Mouse (Mus musculus) heart, embryonic 14.5 days (tissue): ENCODE data around the gene Hsd11b2. TPM values are rescaled to one million over a fixed set of nuclear protein-coding genes. Genes with fewer than 3 reads are reported as not detected.
A peak's percentile ranks its signal among the peaks of the same experiment; 100 is the strongest.

Experiments used
- ATAC-seq: fragments of 200-750 bp; cut with Nextera tagmentation; 2 replicates; pipeline ENCODE4 v1.8.0; 2017; ENCODE audit warnings: low read depth, moderate TSS enrichment; ENCODE audit not compliant: insufficient number of reproducible peaks, insufficient read depth, low FRiP score
- H3K27ac ChIP-seq, 2 experiments: fragments of 200-500 bp in 1 of 2; fragments of 300-500 bp in 1 of 2; sonication (generic) in 1 of 2; replicated peaks in 1 of 2; 2 replicates each; pipeline ENCODE4 v1.5.1; 2012 to 2014; ENCODE audit warnings: low read depth in 2 of 2, low read length in 2 of 2, control low read depth in 1 of 2, mild to moderate bottlenecking in 1 of 2, mixed read lengths in 1 of 2; ENCODE audit not compliant: control insufficient read depth in 1 of 2, insufficient read depth in 1 of 2
- H3K27me3 ChIP-seq: fragments of 300-500 bp; sonication (generic); 2 replicates; pipeline ENCODE4 v1.6.1; 2014; ENCODE audit warnings: mild to moderate bottlenecking, low read length, control low read depth; ENCODE audit not compliant: control insufficient read depth, insufficient read depth
- H3K36me3 ChIP-seq: fragments of 300-500 bp; sonication (generic); 2 replicates; pipeline ENCODE4 v1.6.1; 2014; ENCODE audit warnings: mild to moderate bottlenecking, control low read depth, low read length, mixed read lengths; ENCODE audit not compliant: control insufficient read depth, insufficient read depth
- H3K4me1 ChIP-seq, 2 experiments: fragments of 200-500 bp in 1 of 2; fragments of 300-500 bp in 1 of 2; sonication (generic) in 1 of 2; 2 replicates each; pipeline ENCODE4 v1.6.1; 2012 to 2014; ENCODE audit warnings: low read length in 2 of 2, control low read depth in 1 of 2, mixed read lengths in 1 of 2; ENCODE audit not compliant: control insufficient read depth in 2 of 2, insufficient read depth in 2 of 2
- H3K4me2 ChIP-seq: fragments of 300-500 bp; sonication (generic); 2 replicates; pipeline ENCODE4 v1.6.1; 2014; ENCODE audit warnings: mild to moderate bottlenecking, low read length
- H3K4me3 ChIP-seq, 2 experiments: fragments of 200-500 bp in 1 of 2; fragments of 300-500 bp in 1 of 2; sonication (generic) in 1 of 2; 2 replicates each; pipeline ENCODE4 v1.5.1; 2012 to 2014; ENCODE audit warnings: low read length in 2 of 2, mild to moderate bottlenecking in 2 of 2, control low read depth in 1 of 2, low read depth in 1 of 2, moderate library complexity in 1 of 2; ENCODE audit not compliant: control insufficient read depth in 1 of 2, insufficient read depth in 1 of 2
- H3K9ac ChIP-seq: fragments of 300-500 bp; sonication (generic); 2 replicates; pipeline ENCODE4 v1.6.1; 2014; ENCODE audit warnings: mild to moderate bottlenecking, low read length
- H3K9me3 ChIP-seq: fragments of 300-500 bp; sonication (generic); 2 replicates; pipeline ENCODE4 v1.6.1; 2016; ENCODE audit warnings: low read length, control low read depth; ENCODE audit not compliant: control insufficient read depth
- WGBS: fragments of 180-500 bp; shearing (Covaris S2); extraction: QIAGEN DNeasy Blood & Tissue Kit; methylation state at CpG from one replicate; pipeline ENCODE4 v1.1.7; 2014; 5-methylcytosine and 5-hydroxymethylcytosine counted together
- polyA plus RNA-seq: library from polyadenylated mRNA; unstranded; fragments of >200 nt; fragmentation: Nextera tagmentation; extraction: Ambion mirVana; gene quantifications from 2 replicates; pipeline ENCODE4 v1.2.1, GENCODE M21; 2014

Gene Hsd11b2
- 0.46 and 0.59 TPM in 2 replicates for polyA plus RNA-seq

DNA sequence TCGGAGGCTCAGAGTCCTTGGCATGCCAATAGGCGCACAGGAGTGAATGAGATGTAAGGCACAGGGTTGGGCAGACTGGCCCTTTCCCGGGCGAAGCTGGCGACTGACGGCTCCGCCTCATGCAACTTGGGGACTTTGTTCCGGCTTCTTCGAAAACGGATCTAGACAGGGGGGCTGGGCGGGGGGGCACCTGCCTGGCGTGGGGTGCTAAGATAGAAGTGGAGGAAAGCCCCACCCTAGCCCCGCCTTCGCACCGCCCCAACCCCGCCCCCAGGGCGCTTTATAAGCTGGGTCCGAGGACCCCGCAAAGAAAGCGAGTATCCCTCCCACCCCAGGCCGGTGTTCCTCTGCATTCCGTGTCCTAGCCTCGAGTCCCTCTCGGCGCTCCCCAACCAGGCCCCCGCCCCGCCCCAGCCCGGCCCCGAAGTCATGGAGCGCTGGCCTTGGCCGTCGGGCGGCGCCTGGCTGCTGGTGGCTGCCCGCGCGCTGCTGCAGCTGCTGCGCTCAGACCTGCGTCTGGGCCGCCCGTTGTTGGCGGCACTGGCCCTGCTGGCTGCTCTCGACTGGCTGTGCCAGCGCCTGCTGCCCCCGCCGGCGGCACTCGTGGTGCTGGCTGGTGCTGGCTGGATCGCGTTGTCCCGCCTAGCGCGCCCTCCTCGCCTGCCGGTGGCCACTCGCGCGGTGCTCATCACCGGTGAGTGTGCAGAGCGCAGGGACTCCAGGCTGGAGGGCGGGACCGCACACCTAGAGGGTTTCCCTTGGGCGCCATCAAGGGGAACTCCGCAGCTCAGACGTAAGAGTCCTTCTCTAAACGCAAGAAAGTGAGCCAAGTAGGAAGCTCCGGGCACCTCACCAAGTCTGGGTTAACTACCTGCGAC, at the start of gene Hsd11b2:
Gene Hsd11b2, plus strand, starts transcription at position 320 of the 878 bp plus-strand sequence.
- Histone ChIP-seq H3K4me2 (peak within 1 kb of the TSS; percentile 98), H3K4me1 (peaks cover 13 to 24% of the 10 kb centered on the region in 2 experiments; a peak in 3 of 4 replicates), H3K27me3 (peaks cover 35% of the 10 kb centered on the region), H3K36me3 (peaks cover 16% of the 10 kb centered on the region), H3K9me3 (no peaks in the 10 kb centered on the region), H3K4me3 (peak within 1 kb of the TSS; percentile 49 to 58), H3K9ac (peak within 1 kb of the TSS; percentile 68), H3K27ac (no peak within 1 kb of the TSS)
- ATAC-seq, result no peak
- WGBS, result under 1% methylated on average over 57 of the region's 68 CpGs

DNA sequence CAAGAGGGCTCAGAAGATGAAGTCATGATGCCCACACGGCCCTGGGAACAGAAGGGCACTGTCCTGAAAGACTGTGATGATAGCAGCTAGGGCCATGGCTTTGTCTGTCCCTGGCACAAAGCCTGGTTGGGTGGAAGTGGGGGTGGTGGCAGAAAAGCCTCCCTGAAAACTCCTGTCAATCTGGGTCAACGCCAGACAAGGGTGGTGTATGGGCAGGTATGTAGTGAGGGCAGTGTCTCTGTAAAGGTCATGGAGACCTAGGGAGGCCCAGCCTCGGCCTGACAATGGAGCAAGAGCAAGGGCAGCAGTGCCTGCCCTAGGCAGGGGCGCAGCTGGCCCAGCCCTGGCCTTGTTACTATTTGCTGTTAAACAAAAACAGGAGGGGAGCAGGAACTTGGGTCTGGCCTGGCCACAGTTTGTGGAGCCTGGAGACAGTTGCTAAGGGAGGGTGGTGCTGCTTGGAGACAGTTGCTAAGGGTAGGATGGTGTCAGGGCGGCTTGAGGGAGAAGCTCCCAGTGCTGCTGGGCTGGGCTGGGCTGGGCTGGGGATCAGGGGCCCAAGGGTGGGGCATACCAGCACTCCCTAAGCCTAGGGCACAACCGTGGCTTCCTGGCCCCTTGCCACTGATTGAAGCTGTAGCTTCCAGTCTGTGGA, 49.4 kb upstream of the Hsd11b2 start:
- H3K9ac ChIP-seq, result no peak overlapping the region

DNA sequence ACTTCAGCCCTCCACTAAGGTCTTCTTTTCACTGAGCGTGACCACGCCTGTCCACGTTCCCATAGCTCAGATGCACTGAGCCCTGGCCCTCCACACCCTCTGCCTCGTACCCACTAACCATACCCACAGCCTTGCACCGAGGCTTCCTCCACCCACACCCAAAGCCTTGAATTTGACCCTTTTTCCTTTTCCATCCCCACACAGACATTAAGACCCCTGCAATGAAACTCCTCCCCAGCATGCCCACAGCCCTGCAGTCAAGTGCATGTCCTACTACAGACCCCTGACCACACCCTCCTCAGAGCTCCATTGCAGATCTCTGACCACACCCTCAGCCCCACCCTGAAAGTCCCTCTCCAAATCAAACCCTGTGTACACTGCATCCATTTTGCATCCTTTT, 48.7 kb upstream of the Hsd11b2 start:
- Histone ChIP-seq H3K36me3 (peaks cover 7% of the 10 kb centered on the region; the same call in 1 of the 2 replicates), H3K9me3 (no peaks in the 10 kb centered on the region), H3K4me2 (no peak overlapping the region), H3K4me3 (no peak overlapping the region), H3K4me1 (peaks cover 21 to 33% of the 10 kb centered on the region in 2 experiments), H3K27me3 (0 out of 2 replicates have a peak, but pooled peaks cover 3% of the 10 kb centered on the region), H3K9ac (no peak overlapping the region), H3K27ac (no peak overlapping the region)
- no peak for ATAC-seq
- 89% methylated on average over 5 of the region's 5 CpGs for WGBS

More for the DNA sequence above, 49.4 kb upstream of the Hsd11b2 start:
- Histone ChIP-seq H3K36me3 (peaks cover 7% of the 10 kb centered on the region; the same call in 1 of the 2 replicates), H3K4me1 (peaks cover 17 to 27% of the 10 kb centered on the region in 2 experiments), H3K4me2 (no peak overlapping the region), H3K27ac (no peak overlapping the region), H3K27me3 (0 out of 2 replicates have a peak, but pooled peaks cover 3% of the 10 kb centered on the region), H3K4me3 (no peak overlapping the region), H3K9me3 (no peaks in the 10 kb centered on the region)
- ATAC-seq, result no peak
- WGBS, result 48% methylated on average over 6 of the region's 6 CpGs

DNA sequence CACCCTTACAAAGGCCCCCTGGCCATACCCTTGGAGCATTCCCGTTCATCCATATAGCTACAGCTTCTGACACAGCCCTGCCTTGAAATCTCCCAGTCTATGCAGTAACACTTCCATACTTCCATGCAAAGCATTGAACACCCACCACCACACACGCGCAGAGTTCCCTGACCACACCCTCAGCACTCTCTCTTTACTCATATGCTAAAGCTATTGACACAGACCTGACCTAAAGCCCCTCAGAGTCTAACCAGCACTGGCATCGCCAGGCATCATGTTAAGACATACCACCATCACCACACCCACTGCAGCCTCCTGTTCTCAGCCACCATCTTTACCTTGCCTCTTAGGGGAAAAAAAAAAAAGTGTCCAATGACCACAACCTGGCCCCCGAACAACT, 48.3 kb upstream of the Hsd11b2 start:
- H3K27ac ChIP-seq, result no peak overlapping the region
- 0 out of 2 replicates have a peak, but pooled peaks cover 3% of the 10 kb centered on the region for H3K27me3 ChIP-seq
- peaks cover 7% of the 10 kb centered on the region; the same call in 1 of the 2 replicates for H3K36me3 ChIP-seq
- no peak overlapping the region for H3K9ac ChIP-seq
- no peak overlapping the region; the same call in 1 of the 2 replicates for H3K4me2 ChIP-seq
- no peaks in the 10 kb centered on the region for H3K9me3 ChIP-seq
- no peak overlapping the region for H3K4me3 ChIP-seq
- 85% methylated on average over 5 of the region's 5 CpGs for WGBS
- no peak for ATAC-seq
- H3K4me1 ChIP-seq, result peaks cover 25 to 37% of the 10 kb centered on the region in 2 experiments

DNA sequence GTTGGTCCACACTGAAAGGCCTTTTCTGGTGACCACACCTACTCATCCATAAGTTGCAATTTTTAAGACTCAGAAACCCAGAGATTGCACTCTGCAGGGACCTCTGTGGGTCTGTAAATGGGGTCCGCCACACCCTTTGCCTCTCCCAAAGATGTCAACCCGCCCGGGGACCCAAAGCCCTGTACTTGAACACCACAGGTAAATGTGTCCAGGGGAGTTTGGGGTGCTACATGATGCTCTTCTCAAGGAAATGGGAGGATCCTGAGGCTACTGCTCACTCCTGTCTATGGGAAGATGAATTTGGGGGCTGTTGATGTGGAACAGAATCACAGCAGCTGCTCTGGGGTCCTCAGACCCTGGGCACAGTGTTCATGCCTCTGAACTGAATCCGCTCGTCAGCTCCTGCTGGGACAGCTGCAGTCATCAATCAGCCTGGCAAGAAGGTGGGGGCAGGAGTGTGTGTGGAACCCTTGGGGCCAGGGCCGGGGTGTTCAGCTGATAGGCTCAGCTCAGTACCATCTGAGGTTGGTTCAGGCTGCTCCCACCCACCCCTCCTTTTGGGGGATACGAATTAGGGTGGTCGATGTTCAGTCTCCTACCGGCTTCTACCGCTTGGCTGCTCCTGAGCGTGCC, 47.8 kb upstream of the Hsd11b2 start:
- peaks cover 26 to 38% of the 10 kb centered on the region in 2 experiments for H3K4me1 ChIP-seq
- no peak; the same call in 1 of the 2 replicates for ATAC-seq
- peak overlapping the region; percentile 66 for H3K9ac ChIP-seq
- 22% methylated on average over 11 of the region's 11 CpGs for WGBS
- peaks cover 11% of the 10 kb centered on the region; the same call in 1 of the 2 replicates for H3K36me3 ChIP-seq
- peak overlapping the region; percentile 64 for H3K4me2 ChIP-seq
- no peak overlapping the region for H3K27ac ChIP-seq
- H3K27me3 ChIP-seq, result 0 out of 2 replicates have a peak, but pooled peaks cover 3% of the 10 kb centered on the region
- H3K9me3 ChIP-seq, result no peaks in the 10 kb centered on the region
- H3K4me3 ChIP-seq, result peak overlapping the region; percentile 33 to 38

DNA sequence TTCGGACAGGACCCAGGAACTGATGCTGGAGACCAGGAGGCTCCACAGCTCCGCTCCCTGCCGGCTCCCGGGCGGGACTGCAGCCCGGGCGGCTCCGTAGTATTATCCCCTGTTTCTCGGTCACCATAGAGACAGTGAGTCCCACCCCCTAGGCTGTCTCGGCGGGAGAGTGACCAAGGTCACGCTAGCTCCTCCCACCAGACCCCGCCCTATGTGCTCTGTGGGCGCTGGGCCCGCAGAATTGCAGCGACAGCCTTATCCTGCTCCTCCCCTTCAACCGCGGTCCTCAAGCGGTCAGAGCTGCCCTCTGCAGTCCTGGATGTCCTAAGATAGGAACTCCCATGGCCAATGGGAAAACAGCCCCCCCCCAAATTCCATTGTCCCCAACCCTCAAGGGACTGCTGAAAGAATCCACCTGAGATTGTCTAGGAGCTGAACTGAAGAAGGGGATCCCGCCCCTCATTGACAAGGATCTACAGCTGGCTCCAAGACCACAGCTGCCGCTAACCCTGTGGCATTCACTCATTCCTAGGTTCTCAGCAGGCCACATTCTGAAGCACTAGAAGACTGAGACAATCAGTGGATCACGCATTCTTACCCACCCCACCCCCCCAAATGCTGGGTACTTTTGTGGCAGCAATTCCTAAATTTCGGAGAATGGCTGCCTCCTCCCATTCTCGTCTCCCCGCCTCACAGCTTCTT, 47.1 kb upstream of the Hsd11b2 start, which contains the start of gene Tppp3:
Gene Tppp3, minus strand, starts transcription at position 213 of the 702 bp plus-strand sequence.
- peak; percentile 93 for ATAC-seq
- no peaks in the 10 kb centered on the region for H3K9me3 ChIP-seq
- H3K27me3 ChIP-seq, result 0 out of 2 replicates have a peak, but pooled peaks cover 3% of the 10 kb centered on the region
- H3K4me1 ChIP-seq, result peaks cover 26 to 38% of the 10 kb centered on the region in 2 experiments
- 7% methylated on average over 25 of the region's 25 CpGs for WGBS
- H3K9ac ChIP-seq, result peak within 1 kb of the TSS; percentile 66
- no peak within 1 kb of the TSS for H3K27ac ChIP-seq
- peaks cover 17% of the 10 kb centered on the region; the same call in 1 of the 2 replicates for H3K36me3 ChIP-seq
- peak within 1 kb of the TSS; percentile 33 to 38 for H3K4me3 ChIP-seq
- peak within 1 kb of the TSS; percentile 64 for H3K4me2 ChIP-seq
